Mouse (Mus musculus): ENCODE results near the gene Hspa12a. TPM values are rescaled to one million over a fixed set of nuclear protein-coding genes. Genes with fewer than 3 reads are reported as not detected.

Hspa12a gene
- total RNA-seq, 1 experiment: 2.9 TPM

DNA sequence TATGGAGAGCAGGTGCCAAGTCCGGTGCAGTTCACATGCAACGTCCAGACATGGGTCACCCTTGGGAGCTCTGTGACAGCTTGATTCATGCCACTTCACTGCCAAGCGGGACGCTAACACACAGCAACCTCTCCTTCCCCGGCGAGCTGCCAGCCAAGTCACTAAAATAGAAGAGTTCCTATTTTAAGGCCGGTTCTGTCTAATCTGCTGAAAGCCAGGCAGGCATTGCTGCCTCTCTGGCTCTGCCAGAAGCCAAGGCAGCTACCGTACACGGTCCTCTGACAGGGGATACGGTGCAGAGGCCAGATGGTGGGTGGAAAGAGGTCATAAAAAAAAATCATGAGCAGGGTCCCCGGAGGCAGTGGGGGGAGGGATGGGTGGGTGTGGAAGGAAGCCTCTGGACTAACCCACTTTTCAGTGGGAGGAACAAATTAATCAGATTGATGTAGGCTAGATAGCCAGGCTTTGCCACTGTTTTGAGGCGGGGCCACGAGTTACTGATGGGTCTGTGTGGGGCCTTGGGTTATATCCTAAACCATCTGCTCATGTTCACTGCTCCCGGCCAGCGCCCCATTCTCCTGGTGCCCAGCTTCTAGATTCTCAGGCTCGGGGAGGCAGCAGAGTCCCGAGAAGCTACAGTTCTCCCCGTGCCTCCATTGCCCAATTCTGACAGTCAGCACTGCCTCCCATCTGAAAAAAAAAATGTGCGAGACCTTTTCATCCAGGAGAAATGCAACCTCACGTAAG is 120.8 kb downstream of the Hspa12a start:
- H3K9me3 ChIP-seq (ENCODE audit: control insufficient read depth, insufficient read depth, low read depth, low read length): no peaks in the 10 kb centered on the region
- no peaks in the 10 kb centered on the region for H3K4me1 ChIP-seq (ENCODE audit: control insufficient read depth in 2 of 2, insufficient read depth in 2 of 2, low read length in 2 of 2, poor library complexity in 1 of 2)
- TF ChIP-seq MAFK (IDR thresholded peaks at IDR 0.05; ENCODE audit: insufficient read depth, low read depth, low read length) (no peak), ZC3H11A (IDR thresholded peaks at IDR 0.05; ENCODE audit: borderline replicate concordance, low read depth, low read length) (no peak), CHD2 (IDR thresholded peaks at IDR 0.05; ENCODE audit: low read depth, low read length) (no peak), HCFC1 (IDR thresholded peaks at IDR 0.05; ENCODE audit: borderline replicate concordance, insufficient read depth, low read length) (no peak), ZNF384 (IDR thresholded peaks at IDR 0.05; ENCODE audit: low read depth, low read length) (no peak)
- H3K36me3 ChIP-seq (ENCODE audit: control insufficient read depth, insufficient read depth, low read length, poor library complexity, severe bottlenecking): no peaks in the 10 kb centered on the region
- no peak for DNase-seq (ENCODE audit: low read depth, low spot score)
- no peak overlapping the region for H3K4me3 ChIP-seq (ENCODE audit: insufficient read depth in 1 of 2, low read depth in 1 of 2, low read length in 2 of 2, poor library complexity in 1 of 2, severe bottlenecking in 1 of 2)
- in situ Hi-C loops (cut with MboI; ENCODE audit: low sequenced_read_pairs in 2 of 2, unreplicated experiment in 2 of 2): no loop called here
- H3K27ac ChIP-seq (ENCODE audit: insufficient read depth, low read depth, low read length, poor library complexity, severe bottlenecking): no peak overlapping the region
- H3K9ac ChIP-seq (ENCODE audit: insufficient read depth, low read depth, low read length, poor library complexity, severe bottlenecking): no peak overlapping the region

DNA sequence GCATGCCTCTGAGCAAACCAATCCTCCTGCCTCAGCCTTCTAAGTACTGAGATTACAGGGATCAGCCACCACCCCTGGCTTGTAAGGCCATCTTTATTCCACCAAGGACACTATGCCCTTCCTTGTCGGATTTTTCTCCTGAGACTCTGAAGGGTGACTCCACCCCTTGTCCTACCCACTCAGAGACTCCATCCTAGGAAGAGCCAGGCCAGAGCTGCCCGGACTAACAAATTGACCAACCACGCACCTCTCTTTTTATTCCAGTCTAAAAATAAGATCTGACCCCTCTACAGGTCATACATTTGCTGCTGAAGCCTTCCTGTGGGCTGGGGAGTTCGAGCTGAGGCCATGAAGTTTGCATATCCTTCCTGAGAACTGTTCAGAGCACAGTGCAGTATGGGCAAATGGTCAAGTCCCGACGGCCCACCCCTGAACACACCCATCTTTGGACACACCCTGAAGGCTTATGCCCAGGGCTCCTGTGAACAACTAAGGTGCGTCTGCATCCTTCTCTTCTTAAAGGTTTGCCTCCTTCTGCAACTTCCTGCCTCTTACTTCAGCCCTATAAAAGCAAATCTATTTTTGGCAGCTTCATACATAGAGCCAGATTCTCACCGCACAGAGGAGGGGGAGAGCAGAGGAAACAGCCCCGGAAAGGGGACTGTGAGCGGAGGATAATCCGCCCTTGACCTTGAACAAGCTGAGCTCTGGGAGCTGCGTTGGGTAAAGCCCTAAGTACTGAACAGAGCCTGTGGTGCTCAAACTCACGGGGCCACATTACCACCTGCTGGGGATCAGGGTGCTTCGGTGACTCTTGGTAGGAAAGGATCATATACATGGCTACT is 124.7 kb downstream of the Hspa12a start:
- no peaks in the 10 kb centered on the region for H3K9me3 ChIP-seq (ENCODE audit: control insufficient read depth, insufficient read depth, low read depth, low read length)
- H3K27ac ChIP-seq (ENCODE audit: insufficient read depth, low read depth, low read length, poor library complexity, severe bottlenecking): no peak overlapping the region
- H3K9ac ChIP-seq (ENCODE audit: insufficient read depth, low read depth, low read length, poor library complexity, severe bottlenecking): no peak overlapping the region
- H3K4me3 ChIP-seq (ENCODE audit: insufficient read depth in 1 of 2, low read depth in 1 of 2, low read length in 2 of 2, poor library complexity in 1 of 2, severe bottlenecking in 1 of 2): no peak overlapping the region
- in situ Hi-C loops (cut with MboI; ENCODE audit: low sequenced_read_pairs in 2 of 2, unreplicated experiment in 2 of 2): no loop called here
- TF ChIP-seq ZNF384 (IDR thresholded peaks at IDR 0.05; ENCODE audit: low read depth, low read length) (no peak), ZC3H11A (IDR thresholded peaks at IDR 0.05; ENCODE audit: borderline replicate concordance, low read depth, low read length) (no peak), CHD2 (IDR thresholded peaks at IDR 0.05; ENCODE audit: low read depth, low read length) (no peak), MAFK (IDR thresholded peaks at IDR 0.05; ENCODE audit: insufficient read depth, low read depth, low read length) (no peak), HCFC1 (IDR thresholded peaks at IDR 0.05; ENCODE audit: borderline replicate concordance, insufficient read depth, low read length) (no peak)
- no peaks in the 10 kb centered on the region; a peak in 1 of 4 replicates for H3K4me1 ChIP-seq (ENCODE audit: control insufficient read depth in 2 of 2, insufficient read depth in 2 of 2, low read length in 2 of 2, poor library complexity in 1 of 2)
- no peaks in the 10 kb centered on the region for H3K36me3 ChIP-seq (ENCODE audit: control insufficient read depth, insufficient read depth, low read length, poor library complexity, severe bottlenecking)
- DNase-seq (ENCODE audit: low read depth, low spot score): no peak

DNA sequence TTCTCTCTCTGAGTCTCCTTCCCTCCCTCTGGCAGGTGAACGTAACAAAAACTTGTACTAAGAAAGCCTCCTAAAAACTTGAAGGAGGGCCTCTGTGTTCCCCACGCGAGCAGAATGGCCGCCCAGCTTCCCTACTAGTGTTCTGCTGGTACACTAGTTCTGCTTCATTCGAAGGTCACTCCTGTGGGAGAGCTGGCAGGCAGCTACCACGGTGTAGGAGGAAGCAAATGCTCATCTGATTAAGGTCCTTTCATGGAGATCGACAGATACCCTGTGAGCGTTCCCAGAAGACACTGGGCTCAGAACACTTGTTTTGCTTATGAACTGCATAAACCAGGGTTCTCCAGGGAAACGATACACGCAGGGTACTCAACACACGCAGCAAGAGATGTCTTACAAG is 126.1 kb downstream of the Hspa12a start:
- TF ChIP-seq HCFC1 (IDR thresholded peaks at IDR 0.05; ENCODE audit: borderline replicate concordance, insufficient read depth, low read length): no peak
- in situ Hi-C loops (cut with MboI; ENCODE audit: low sequenced_read_pairs in 2 of 2, unreplicated experiment in 2 of 2): no loop called here
- H3K36me3 ChIP-seq (ENCODE audit: control insufficient read depth, insufficient read depth, low read length, poor library complexity, severe bottlenecking): no peaks in the 10 kb centered on the region
- H3K9ac ChIP-seq (ENCODE audit: insufficient read depth, low read depth, low read length, poor library complexity, severe bottlenecking): no peak overlapping the region
- no peaks in the 10 kb centered on the region; a peak in 1 of 4 replicates for H3K4me1 ChIP-seq (ENCODE audit: control insufficient read depth in 2 of 2, insufficient read depth in 2 of 2, low read length in 2 of 2, poor library complexity in 1 of 2)
- no peak for DNase-seq (ENCODE audit: low read depth, low spot score)
- no peak overlapping the region for H3K4me3 ChIP-seq (ENCODE audit: insufficient read depth in 1 of 2, low read depth in 1 of 2, low read length in 2 of 2, poor library complexity in 1 of 2, severe bottlenecking in 1 of 2)
- H3K9me3 ChIP-seq (ENCODE audit: control insufficient read depth, insufficient read depth, low read depth, low read length): no peaks in the 10 kb centered on the region
- no peak overlapping the region for H3K27ac ChIP-seq (ENCODE audit: insufficient read depth, low read depth, low read length, poor library complexity, severe bottlenecking)

DNA sequence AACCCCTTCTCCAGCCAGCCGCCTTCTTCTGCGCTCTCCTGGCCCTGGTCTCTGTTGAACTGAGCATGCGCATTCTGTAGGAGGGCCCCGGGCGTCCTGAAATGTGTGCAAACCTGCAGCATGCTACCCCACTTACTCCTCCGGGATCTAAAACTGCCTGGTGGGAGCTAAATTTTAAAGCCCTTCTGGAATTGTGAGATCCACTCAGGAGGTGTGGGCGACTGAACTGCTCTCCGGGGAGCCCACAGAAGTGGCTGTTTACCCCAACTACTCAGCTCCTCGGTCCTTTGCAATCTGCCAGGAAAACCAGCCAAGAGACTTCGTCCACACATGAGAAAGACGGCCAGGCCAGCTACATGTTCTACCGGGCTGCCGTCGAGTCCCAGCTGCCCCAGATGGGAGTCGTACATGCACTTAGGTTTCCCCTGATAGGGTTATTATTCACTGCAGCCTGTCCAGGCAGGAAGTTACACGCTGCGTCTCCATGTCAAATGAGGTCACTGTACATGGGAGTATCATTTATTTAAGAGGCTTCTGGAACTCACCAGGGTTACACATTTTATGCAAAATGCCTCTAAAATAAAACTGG is 126.9 kb downstream of the Hspa12a start:
- Histone ChIP-seq H3K9ac (ENCODE audit: insufficient read depth, low read depth, low read length, poor library complexity, severe bottlenecking) (no peak overlapping the region), H3K4me1 (ENCODE audit: control insufficient read depth in 2 of 2, insufficient read depth in 2 of 2, low read length in 2 of 2, poor library complexity in 1 of 2) (no peaks in the 10 kb centered on the region; a peak in 1 of 4 replicates), H3K4me3 (ENCODE audit: insufficient read depth in 1 of 2, low read depth in 1 of 2, low read length in 2 of 2, poor library complexity in 1 of 2, severe bottlenecking in 1 of 2) (no peak overlapping the region), H3K27ac (ENCODE audit: insufficient read depth, low read depth, low read length, poor library complexity, severe bottlenecking) (no peak overlapping the region), H3K9me3 (ENCODE audit: control insufficient read depth, insufficient read depth, low read depth, low read length) (no peaks in the 10 kb centered on the region), H3K36me3 (ENCODE audit: control insufficient read depth, insufficient read depth, low read length, poor library complexity, severe bottlenecking) (no peaks in the 10 kb centered on the region)
- in situ Hi-C loops (cut with MboI; ENCODE audit: low sequenced_read_pairs in 2 of 2, unreplicated experiment in 2 of 2): no loop called here
- TF ChIP-seq HCFC1 (IDR thresholded peaks at IDR 0.05; ENCODE audit: borderline replicate concordance, insufficient read depth, low read length) (no peak), ZC3H11A (IDR thresholded peaks at IDR 0.05; ENCODE audit: borderline replicate concordance, low read depth, low read length) (no peak), MAFK (IDR thresholded peaks at IDR 0.05; ENCODE audit: insufficient read depth, low read depth, low read length) (no peak), ZNF384 (IDR thresholded peaks at IDR 0.05; ENCODE audit: low read depth, low read length) (no peak), CHD2 (IDR thresholded peaks at IDR 0.05; ENCODE audit: low read depth, low read length) (no peak)
- no peak for DNase-seq (ENCODE audit: low read depth, low spot score)
